Mouse (Mus musculus) heart, embryonic 12.5 days (tissue): ENCODE results near the gene Esrp2. TPM values are rescaled to one million over a fixed set of nuclear protein-coding genes. Genes with fewer than 3 reads are reported as not detected.

Experiments
- ATAC-seq: fragments of 200-750 bp; cut with Nextera tagmentation; 2 replicates; pipeline ENCODE4 v1.8.0; 2017; ENCODE audit warnings: moderate TSS enrichment, moderate library complexity; ENCODE audit not compliant: insufficient number of reproducible peaks, low FRiP score
- H3K27ac ChIP-seq: fragments of 300-500 bp; sonication (generic); 2 replicates; pipeline ENCODE4 v1.5.1; 2016; ENCODE audit warnings: mild to moderate bottlenecking, moderate library complexity; ENCODE audit not compliant: poor library complexity, severe bottlenecking
- H3K27me3 ChIP-seq: fragments of 300-500 bp; sonication (generic); replicated peaks from 2 replicates; pipeline ENCODE4 v1.6.1; 2016; ENCODE audit warnings: mild to moderate bottlenecking, moderate library complexity
- H3K36me3 ChIP-seq: fragments of 300-500 bp; sonication (generic); 2 replicates; pipeline ENCODE4 v1.6.1; 2016; ENCODE audit warnings: mild to moderate bottlenecking, moderate library complexity
- H3K4me1 ChIP-seq: fragments of 300-500 bp; sonication (generic); replicated peaks from 2 replicates; pipeline ENCODE4 v1.6.1; 2016; ENCODE audit warnings: mild to moderate bottlenecking
- H3K4me2 ChIP-seq: fragments of 300-500 bp; sonication (generic); 2 replicates; pipeline ENCODE4 v1.6.1; 2016; ENCODE audit warnings: mild to moderate bottlenecking, moderate library complexity
- H3K4me3 ChIP-seq: fragments of 300-500 bp; sonication (generic); 2 replicates; pipeline ENCODE4 v1.5.1; 2016; ENCODE audit warnings: mild to moderate bottlenecking
- H3K9ac ChIP-seq: fragments of 300-500 bp; sonication (generic); 2 replicates; pipeline ENCODE4 v1.6.1; 2016; ENCODE audit warnings: mild to moderate bottlenecking, moderate library complexity
- H3K9me3 ChIP-seq: fragments of 300-500 bp; sonication (generic); replicated peaks from 2 replicates; pipeline ENCODE4 v1.6.1; 2016; ENCODE audit warnings: mild to moderate bottlenecking, moderate library complexity
- WGBS: fragments of 180-500 bp; shearing (Covaris S2); methylation state at CpG from one replicate; pipeline ENCODE4 v1.1.7; 2016; 5-methylcytosine and 5-hydroxymethylcytosine counted together
- polyA plus RNA-seq: library from polyadenylated mRNA; unstranded; fragments of >200 nt; fragmentation: Nextera tagmentation; extraction: Ambion mirVana; gene quantifications from 2 replicates; pipeline ENCODE4 v1.2.1, GENCODE M21; 2016

Gene Esrp2
- polyA plus RNA-seq, 1 experiment from 2014 or later, result 0.77 TPM

DNA sequence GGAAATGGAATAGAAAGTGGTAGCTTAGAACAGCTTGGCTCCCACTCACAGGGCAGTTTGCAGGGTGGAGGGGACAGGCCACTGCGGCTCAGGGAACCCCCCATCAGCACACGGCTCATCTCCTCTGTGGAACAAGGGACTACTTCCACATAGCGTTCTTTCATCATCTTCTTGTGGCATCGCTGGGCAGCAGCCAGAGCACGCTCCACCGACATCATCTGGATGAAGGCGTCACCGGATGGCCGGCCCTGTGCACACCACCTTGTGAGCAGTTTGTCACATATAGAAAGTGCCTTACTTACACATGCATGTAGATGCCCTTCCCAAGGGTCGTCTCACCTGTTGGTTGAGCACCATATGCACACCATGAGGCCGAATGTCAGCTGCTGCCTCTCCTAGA lies 4.4 kb downstream of the Esrp2 start:
- no peak overlapping the region for H3K9ac ChIP-seq
- no peak overlapping the region for H3K27ac ChIP-seq
- WGBS, result 91% methylated on average over 11 of the region's 11 CpGs
- no peak overlapping the region for H3K4me3 ChIP-seq
- ATAC-seq, result no peak
- H3K4me1 ChIP-seq, result peaks cover 24% of the 10 kb centered on the region
- H3K27me3 ChIP-seq, result peaks cover 42% of the 10 kb centered on the region
- H3K9me3 ChIP-seq, result no peaks in the 10 kb centered on the region
- no peak overlapping the region for H3K4me2 ChIP-seq
- peaks cover 47% of the 10 kb centered on the region for H3K36me3 ChIP-seq

GRCm38 (mm10) chr8:106131488-106132222 lies 5.1 kb downstream of the Esrp2 start:
- no peak for ATAC-seq
- peaks cover 53% of the 10 kb centered on the region for H3K36me3 ChIP-seq
- peaks cover 17% of the 10 kb centered on the region for H3K4me1 ChIP-seq
- no peak overlapping the region for H3K27ac ChIP-seq
- H3K9me3 ChIP-seq, result no peaks in the 10 kb centered on the region
- H3K4me3 ChIP-seq, result no peak overlapping the region
- WGBS, result 82% methylated on average over 7 of the region's 7 CpGs
- H3K4me2 ChIP-seq, result no peak overlapping the region
- peaks cover 42% of the 10 kb centered on the region for H3K27me3 ChIP-seq
- no peak overlapping the region for H3K9ac ChIP-seq

DNA sequence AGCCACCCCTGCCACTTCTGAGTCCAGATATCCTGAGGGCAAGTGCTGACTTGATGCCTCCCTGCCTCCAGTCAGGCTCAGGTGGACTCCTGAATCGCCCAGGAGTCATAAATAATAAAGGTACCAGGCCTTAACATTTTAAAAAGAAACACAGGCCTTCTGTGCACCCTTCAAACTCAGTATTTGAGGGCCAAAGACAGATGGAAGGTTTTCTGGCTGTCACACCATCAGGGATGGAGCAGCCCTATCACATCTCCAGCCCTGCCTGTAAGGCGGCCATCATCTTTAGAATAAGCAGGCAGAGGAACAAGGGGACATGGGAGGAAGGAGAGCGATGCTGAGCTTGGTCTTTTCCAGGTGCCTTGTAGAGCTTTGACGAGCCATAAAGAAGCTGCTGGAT lies 5.8 kb downstream of the Esrp2 start:
- Histone ChIP-seq H3K4me2 (no peak overlapping the region), H3K36me3 (peaks cover 53% of the 10 kb centered on the region), H3K4me3 (no peak overlapping the region), H3K27ac (no peak overlapping the region), H3K4me1 (peaks cover 11% of the 10 kb centered on the region), H3K9ac (no peak overlapping the region), H3K9me3 (no peaks in the 10 kb centered on the region), H3K27me3 (peaks cover 38% of the 10 kb centered on the region)
- WGBS, result 90% methylated on average over 4 of the region's 4 CpGs
- ATAC-seq, result no peak

DNA sequence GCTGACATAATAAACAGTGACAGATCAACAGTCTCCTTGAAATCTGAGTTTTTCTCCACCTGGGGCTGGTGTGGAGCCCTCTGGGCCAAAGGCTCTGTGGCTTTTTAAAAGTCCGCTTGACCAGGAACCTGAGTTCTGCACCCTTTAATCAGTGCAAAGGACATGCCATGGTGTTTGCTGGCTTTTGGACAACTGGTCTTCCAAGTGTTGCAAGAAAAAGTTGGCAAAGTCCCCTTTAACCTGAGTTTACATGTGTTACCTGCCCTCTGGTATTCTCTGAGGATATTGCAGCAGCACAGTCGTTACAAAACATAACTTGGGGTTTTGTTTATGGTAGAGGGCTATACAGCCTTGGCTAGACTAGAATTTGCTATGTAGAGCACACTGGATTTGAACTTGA lies 6.3 kb downstream of the Esrp2 start:
- 73% methylated on average over 2 of the region's 2 CpGs for WGBS
- no peak overlapping the region for H3K4me2 ChIP-seq
- H3K27me3 ChIP-seq, result peaks cover 33% of the 10 kb centered on the region
- H3K27ac ChIP-seq, result no peak overlapping the region
- ATAC-seq, result no peak
- H3K9me3 ChIP-seq, result no peaks in the 10 kb centered on the region
- peaks cover 6% of the 10 kb centered on the region for H3K4me1 ChIP-seq
- peaks cover 53% of the 10 kb centered on the region for H3K36me3 ChIP-seq
- H3K9ac ChIP-seq, result no peak overlapping the region
- H3K4me3 ChIP-seq, result no peak overlapping the region

GRCm38 (mm10) chr8:106129997-106130396 lies 6.8 kb downstream of the Esrp2 start:
- H3K36me3 ChIP-seq, result peaks cover 53% of the 10 kb centered on the region
- H3K27me3 ChIP-seq, result peaks cover 28% of the 10 kb centered on the region
- H3K4me3 ChIP-seq, result no peak overlapping the region
- H3K4me1 ChIP-seq, result 0 out of 2 replicates have a peak, but pooled peaks cover under 1% of the 10 kb centered on the region
- H3K27ac ChIP-seq, result no peak overlapping the region
- no peak overlapping the region for H3K9ac ChIP-seq
- no peaks in the 10 kb centered on the region for H3K9me3 ChIP-seq
- ATAC-seq, result no peak
- no peak overlapping the region for H3K4me2 ChIP-seq
- 86% methylated on average over 2 of the region's 2 CpGs for WGBS

DNA sequence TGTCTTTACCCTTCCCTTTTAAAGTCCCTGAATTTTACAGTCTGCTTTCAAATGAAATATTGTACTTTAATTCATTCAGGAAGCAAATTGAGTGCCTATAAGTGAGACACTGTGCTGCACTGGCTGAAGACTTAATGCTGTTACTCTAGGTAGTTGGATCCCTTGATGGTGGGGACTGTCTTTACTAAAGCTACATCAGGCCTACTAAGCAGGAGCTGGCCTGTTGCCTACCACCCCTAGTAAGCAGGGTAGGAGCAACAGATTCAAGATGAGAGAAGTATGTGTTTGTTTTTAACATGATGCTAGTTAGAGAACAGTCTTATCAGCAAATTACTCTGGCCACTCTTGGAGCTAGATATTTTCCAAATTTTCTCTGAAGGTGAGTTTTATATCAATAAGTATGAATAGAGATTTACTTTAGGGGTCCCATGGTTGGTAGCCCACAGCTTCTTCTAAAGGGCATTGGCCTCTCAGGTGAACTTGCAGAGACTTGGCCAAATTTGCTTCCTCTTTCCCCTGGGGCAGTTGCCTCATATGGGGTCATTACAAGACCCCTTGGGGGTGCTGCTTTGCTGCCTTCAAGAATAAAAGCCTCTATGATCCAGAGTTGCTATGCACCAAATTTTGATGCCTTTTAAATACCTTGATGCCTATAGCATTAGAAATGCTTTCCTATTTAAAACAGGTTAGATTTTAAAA lies 7.4 kb downstream of the Esrp2 start:
- no peak overlapping the region for H3K27ac ChIP-seq

GRCm38 (mm10) chr8:106127882-106128410 lies 8.8 kb downstream of the Esrp2 start:
- Histone ChIP-seq H3K9me3 (no peaks in the 10 kb centered on the region), H3K36me3 (peaks cover 58% of the 10 kb centered on the region), H3K4me1 (no peaks in the 10 kb centered on the region), H3K27me3 (peaks cover 8% of the 10 kb centered on the region), H3K4me2 (no peak overlapping the region), H3K27ac (no peak overlapping the region), H3K9ac (no peak overlapping the region), H3K4me3 (no peak overlapping the region)
- WGBS, result 89% methylated on average over 10 of the region's 10 CpGs
- ATAC-seq, result no peak

More for the DNA sequence above, 7.4 kb downstream of the Esrp2 start:
- ATAC-seq, result no peak
- Histone ChIP-seq H3K9me3 (no peaks in the 10 kb centered on the region), H3K9ac (no peak overlapping the region), H3K4me1 (no peaks in the 10 kb centered on the region), H3K36me3 (peaks cover 53% of the 10 kb centered on the region), H3K4me3 (no peak overlapping the region), H3K4me2 (no peak overlapping the region), H3K27me3 (peaks cover 22% of the 10 kb centered on the region)

- H3K4me3 ChIP-seq, result no peak overlapping the region
- H3K4me2 ChIP-seq, result no peak overlapping the region
- no peaks in the 10 kb centered on the region for H3K27me3 ChIP-seq
- H3K9me3 ChIP-seq, result no peaks in the 10 kb centered on the region
- peaks cover 52% of the 10 kb centered on the region for H3K36me3 ChIP-seq
- WGBS, result 70% methylated on average over 3 of the region's 3 CpGs
- no peak for ATAC-seq
- no peak overlapping the region for H3K27ac ChIP-seq
- no peak overlapping the region for H3K9ac ChIP-seq
- no peaks in the 10 kb centered on the region for H3K4me1 ChIP-seq
These were observed 9.7 kb downstream of the Esrp2 start for GRCm38 (mm10) chr8:106127054-106127453.

GRCm38 (mm10) chr8:106126055-106126454 lies 10.7 kb downstream of the Esrp2 start:
- Histone ChIP-seq H3K4me3 (no peak overlapping the region), H3K27me3 (no peaks in the 10 kb centered on the region), H3K9me3 (no peaks in the 10 kb centered on the region), H3K4me2 (no peak overlapping the region), H3K9ac (no peak overlapping the region), H3K27ac (no peak overlapping the region), H3K36me3 (peaks cover 45% of the 10 kb centered on the region), H3K4me1 (no peaks in the 10 kb centered on the region)
- ATAC-seq, result no peak
- WGBS, result 88% methylated on average over 1 of the region's 1 CpGs

DNA sequence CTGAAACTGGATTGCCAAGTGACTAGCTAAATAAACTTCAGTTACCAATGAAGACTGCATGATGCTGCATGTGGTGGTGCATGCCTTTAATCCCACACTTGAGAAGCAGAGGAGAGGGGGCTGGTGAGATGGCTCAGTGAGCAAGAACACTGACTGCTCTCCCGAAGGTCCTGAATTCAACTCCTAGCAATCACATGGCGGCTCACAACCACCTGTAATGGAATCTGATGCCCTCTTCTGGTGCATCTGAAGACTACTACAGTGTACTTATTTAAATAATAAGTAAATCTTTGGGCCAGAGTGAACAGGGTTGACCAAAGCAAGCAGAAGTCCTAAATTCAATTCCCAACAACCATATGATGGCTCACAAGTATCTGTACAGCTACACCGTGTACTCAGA lies 13.3 kb downstream of the Esrp2 start:
- no peaks in the 10 kb centered on the region for H3K9me3 ChIP-seq
- H3K9ac ChIP-seq, result no peak overlapping the region
- no peak overlapping the region for H3K4me3 ChIP-seq
- no peaks in the 10 kb centered on the region for H3K4me1 ChIP-seq
- H3K27ac ChIP-seq, result no peak overlapping the region
- H3K36me3 ChIP-seq, result peaks cover 40% of the 10 kb centered on the region
- WGBS, result 81% methylated on average over 3 of the region's 3 CpGs
- no peaks in the 10 kb centered on the region for H3K27me3 ChIP-seq
- ATAC-seq, result no peak
- H3K4me2 ChIP-seq, result no peak overlapping the region

- WGBS, result 91% methylated on average over 3 of the region's 3 CpGs
- Histone ChIP-seq H3K36me3 (peaks cover 41% of the 10 kb centered on the region), H3K4me1 (peaks cover 4% of the 10 kb centered on the region; the same call in 1 of the 2 replicates)
These were observed 20.9 kb downstream of the Esrp2 start for GRCm38 (mm10) chr8:106115897-106116296.

More at GRCm38 (mm10) chr8:106115897-106116296, 20.9 kb downstream of the Esrp2 start:
- Histone ChIP-seq H3K9ac (no peak overlapping the region), H3K27ac (no peak overlapping the region), H3K27me3 (no peaks in the 10 kb centered on the region), H3K4me3 (no peak overlapping the region), H3K9me3 (no peaks in the 10 kb centered on the region), H3K4me2 (no peak overlapping the region)
- ATAC-seq, result no peak
